Mouse (Mus musculus) olfactory bulb, adult 2 months (tissue): Measurements from ENCODE around the gene Gm5862. TPM values are rescaled to one million over a fixed set of nuclear protein-coding genes. Genes with fewer than 3 reads are reported as not detected.
"Not testable (repeated sequence)": the region's sequence is repeated elsewhere in the genome, so short reads cannot be mapped to it uniquely, and the experiment has no call there.

Experiments
- H3K27ac ChIP-seq: fragments of 200-500 bp; 2 replicates; pipeline ENCODE4 v1.5.1; 2012; ENCODE audit warnings: low read depth, low read length; ENCODE audit not compliant: insufficient read depth
- H3K4me1 ChIP-seq: fragments of 200-500 bp; 2 replicates; pipeline ENCODE4 v1.6.1; 2012; ENCODE audit warnings: low read length; ENCODE audit not compliant: control insufficient read depth, insufficient read depth
- H3K4me3 ChIP-seq: fragments of 200-500 bp; 2 replicates; pipeline ENCODE4 v1.5.1; 2012; ENCODE audit warnings: mild to moderate bottlenecking, low read depth, low read length, moderate library complexity; ENCODE audit not compliant: insufficient read depth
- CTCF ChIP-seq: fragments of 200-500 bp; IDR thresholded peaks from 2 replicates; pipeline ENCODE4 v1.5.1; 2012; ENCODE audit warnings: low read depth, mild to moderate bottlenecking, low read length, moderate library complexity; ENCODE audit not compliant: insufficient read depth
- POLR2A ChIP-seq: fragments of 200-500 bp; IDR thresholded peaks from 2 replicates; pipeline ENCODE4 v1.6.1; 2012; ENCODE audit warnings: mild to moderate bottlenecking, low read depth, low read length, moderate library complexity; ENCODE audit not compliant: insufficient read depth
- WGBS: fragments of 180-500 bp; shearing (Covaris S2); methylation state at CpG from one replicate; pipeline ENCODE4 v1.1.7; 2018; 5-methylcytosine and 5-hydroxymethylcytosine counted together
- polyA plus RNA-seq: library from polyadenylated mRNA; stranded (reverse); fragments of >200 nt; gene quantifications from 2 replicates; pipeline ENCODE4 v1.2.4, GENCODE M21; 2012; ENCODE audit warnings: low replicate concordance; ENCODE audit not compliant: missing spikeins, insufficient read depth, insufficient read length

Gm5862 gene
- not detected in 2 replicates for polyA plus RNA-seq

- H3K4me1 ChIP-seq, H3K4me3 ChIP-seq: not testable (repeated sequence)
- WGBS, result no CpG with 5 or more reads among the region's 3 CpGs
These were observed at the start of gene Gm5862 for GRCm38 (mm10) chr5:26022816-26023215. Gene Gm5862, minus strand, starts transcription at chr5:26022916.

GRCm38 (mm10) chr5:26070716-26071115 is 48.0 kb upstream of the Gm5862 start:
- TF ChIP-seq CTCF, result no peak
- TF ChIP-seq POLR2A, result no peak
- 91% methylated on average over 24 of the region's 24 CpGs for WGBS
- no peaks in the 10 kb centered on the region for H3K4me1 ChIP-seq
- H3K4me3 ChIP-seq, result no peak overlapping the region
- no peak overlapping the region for H3K27ac ChIP-seq

More at GRCm38 (mm10) chr5:26022816-26023215, at the start of gene Gm5862:
- H3K27ac ChIP-seq, result not testable (repeated sequence)

- not testable (repeated sequence) for H3K4me3 ChIP-seq, H3K27ac ChIP-seq, H3K4me1 ChIP-seq
- whole genome bisulfite sequencing, result no CpG with 5 or more reads among the region's 2 CpGs
These were observed 35.8 kb upstream of the Gm5862 start, which contains the start of gene Gm7347 for GRCm38 (mm10) chr5:26058481-26058880. Gene Gm7347, minus strand, starts transcription at chr5:26058581.

- not testable (repeated sequence) for H3K4me1 ChIP-seq, H3K27ac ChIP-seq, H3K4me3 ChIP-seq
- 77% methylated on average over 2 of the region's 2 CpGs for WGBS
These were observed 16.7 kb upstream of the Gm5862 start, which contains the start of gene Speer4a for GRCm38 (mm10) chr5:26039458-26039857. Gene Speer4a, minus strand, starts transcription at chr5:26039558.

GRCm38 (mm10) chr5:26007697-26008096 is 15.0 kb downstream of the Gm5862 start:
- not testable (repeated sequence) for H3K4me1 ChIP-seq, H3K4me3 ChIP-seq, H3K27ac ChIP-seq
- WGBS, result 64% methylated on average over 7 of the region's 7 CpGs

GRCm38 (mm10) chr5:26006937-26007695 is 15.6 kb downstream of the Gm5862 start:
- peak overlapping the region; percentile 27 for H3K4me3 ChIP-seq
- WGBS, result 20% methylated on average over 45 of the region's 45 CpGs
- not testable (repeated sequence) for H3K27ac ChIP-seq, H3K4me1 ChIP-seq

GRCm38 (mm10) chr5:26004698-26005097 is 18.0 kb downstream of the Gm5862 start, which contains the start of gene Gm1979:
Gene Gm1979, minus strand, starts transcription at chr5:26004798.
- H3K27ac ChIP-seq, H3K4me1 ChIP-seq, H3K4me3 ChIP-seq: not testable (repeated sequence)
- 92% methylated on average over 1 of the region's 2 CpGs for WGBS

- H3K4me3 ChIP-seq, H3K27ac ChIP-seq, H3K4me1 ChIP-seq: not testable (repeated sequence)
- WGBS, result no CpG with 5 or more reads among the region's 3 CpGs
These were observed 34.2 kb downstream of the Gm5862 start, which contains the start of gene Gm21698 for GRCm38 (mm10) chr5:25988550-25988949. Gene Gm21698, minus strand, starts transcription at chr5:25988650.

- WGBS, result no CpG with 5 or more reads among the region's 2 CpGs
These were observed 50.2 kb downstream of the Gm5862 start, which contains the start of gene Gm21680 for GRCm38 (mm10) chr5:25972563-25972962. Gene Gm21680, minus strand, starts transcription at chr5:25972663.

More at GRCm38 (mm10) chr5:25972563-25972962, 50.2 kb downstream of the Gm5862 start, which contains the start of gene Gm21680:
- not testable (repeated sequence) for H3K27ac ChIP-seq, H3K4me3 ChIP-seq, H3K4me1 ChIP-seq

Other genes starting within 250 kb of the Gm5862 start
- gene Gm21663, start 80.5 kb downstream of the Gm5862 start, polyA plus RNA-seq, result not detected in 2 replicates
- gene Gm21671, start 68.5 kb downstream of the Gm5862 start, polyA plus RNA-seq, result not detected in 2 replicates
- not detected in 2 replicates for gene Gm21680, start 50.3 kb downstream of the Gm5862 start, polyA plus RNA-seq
- not detected in 2 replicates for gene Gm21698, start 34.3 kb downstream of the Gm5862 start, polyA plus RNA-seq
- not detected in 2 replicates for gene Gm1979, start 18.1 kb downstream of the Gm5862 start, polyA plus RNA-seq
- gene Speer4a, start 16.6 kb upstream of the Gm5862 start, polyA plus RNA-seq, result not detected in 2 replicates
- not detected in 2 replicates for gene Gm7347, start 35.7 kb upstream of the Gm5862 start, polyA plus RNA-seq
- not detected in 2 replicates for gene Gm10471, start 66.4 kb upstream of the Gm5862 start, polyA plus RNA-seq
- gene 5031410I06Rik, start 82.4 kb upstream of the Gm5862 start, polyA plus RNA-seq, result not detected in 2 replicates
- gene Gm10220, start 98.5 kb upstream of the Gm5862 start, polyA plus RNA-seq, result not detected in 2 replicates
- not detected in 2 replicates for gene Gm7361, start 234.8 kb upstream of the Gm5862 start, polyA plus RNA-seq